14 mouse cellular contexts compared by ENCODE assay signal in the genomic region with DNA sequence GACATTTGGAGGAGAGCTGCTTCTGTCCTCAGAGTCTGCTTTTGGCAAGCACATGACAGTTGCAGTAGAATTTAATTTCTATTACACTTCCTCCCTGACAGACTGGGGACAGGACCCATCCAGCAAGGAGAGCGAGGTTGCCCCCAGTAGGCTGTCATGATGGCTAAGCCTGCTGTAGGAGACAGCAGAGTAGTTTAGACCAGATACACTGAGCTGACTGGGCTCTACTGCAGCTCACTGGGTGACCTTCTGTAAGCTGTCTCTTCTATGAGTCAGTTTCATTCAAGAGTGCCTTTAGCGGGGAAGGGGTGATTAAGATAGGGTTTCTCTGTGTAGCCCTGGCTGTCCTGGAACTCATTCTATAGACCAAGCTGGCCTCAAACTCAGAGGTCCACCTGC. TPM values are rescaled to one million over a fixed set of nuclear protein-coding genes. Genes with fewer than 3 reads are reported as not detected.
A peak's percentile ranks its signal among the peaks of the same experiment; 100 is the strongest.
DNase-seq lines count a peak whose midpoint lies in the region; ATAC-seq and TF ChIP-seq lines count a peak whose summit lies in the region.
"Had no signal": no experiment of that assay in that cellular context is flagged by ENCODE, and none has a peak within 500 bp of the region (broad histone marks: within the 10 kb centered on the region; RNA-seq: fewer than 3 reads in every experiment).

No protein-coding gene starts in this region.

- no peak overlapping the region for H3K4me3 ChIP-seq in heart, adult 2 months
- no peak overlapping the region for H3K4me3 ChIP-seq in lung, embryonic 14.5 days (ENCODE audit: low read depth, low read length)
- H3K4me3 ChIP-seq in lung, adult 2 months (replicated peaks; ENCODE audit: extremely low read depth, low read depth, low read length) = no peak overlapping the region
- no peak overlapping the region for H3K4me3 ChIP-seq in embryonic facial prominence, embryonic 14.5 days (ENCODE audit: low read depth, low read length)
- H3K4me3 ChIP-seq in limb, embryonic 14.5 days (replicated peaks; ENCODE audit: low read length) = no peak overlapping the region
- H3K4me3 ChIP-seq in intestine, embryonic 16.5 days (ENCODE audit: low read length) = no peak overlapping the region
- H3K4me3 ChIP-seq: forebrain, embryonic 13.5 days; limb, embryonic 13.5 days; myocyte had no signal

- H3K9me3 ChIP-seq in lung, embryonic 14.5 days (ENCODE audit: low read depth, low read length) = no peaks in the 10 kb centered on the region
- no peaks in the 10 kb centered on the region for H3K9me3 ChIP-seq in embryonic facial prominence, embryonic 14.5 days (ENCODE audit: control insufficient read depth, low read length)
- H3K9me3 ChIP-seq in limb, embryonic 14.5 days (ENCODE audit: control insufficient read depth, low read length) = no peaks in the 10 kb centered on the region
- H3K9me3 ChIP-seq in intestine, embryonic 16.5 days (ENCODE audit: control insufficient read depth, low read length) = no peaks in the 10 kb centered on the region
- H3K9me3 ChIP-seq: forebrain, embryonic 13.5 days; limb, embryonic 13.5 days had no signal

- TF ChIP-seq EP300 in heart, adult 2 months (IDR thresholded peaks at IDR 0.05; ENCODE audit: insufficient read depth, low read depth, low read length) = no peak

- TF ChIP-seq CTCF in heart, adult 2 months (IDR thresholded peaks at IDR 0.05) = no peak
- TF ChIP-seq CTCF in lung, embryonic 14.5 days (IDR thresholded peaks at IDR 0.05; ENCODE audit: low read depth) = no peak
- no peak for TF ChIP-seq CTCF in lung, adult 2 months (IDR thresholded peaks at IDR 0.05; ENCODE audit: insufficient read depth, low read length)

- no peak overlapping the region for H3K9ac ChIP-seq in heart, adult 2 months (ENCODE audit: low read depth, low read length)
- H3K9ac ChIP-seq in lung, embryonic 14.5 days = no peak overlapping the region
- no peak overlapping the region for H3K9ac ChIP-seq in embryonic facial prominence, embryonic 14.5 days (ENCODE audit: low read depth, low read length)
- no peak overlapping the region for H3K9ac ChIP-seq in limb, embryonic 14.5 days (ENCODE audit: low read depth, low read length, severe bottlenecking)
- no peak overlapping the region for H3K9ac ChIP-seq in intestine, embryonic 16.5 days (ENCODE audit: low read depth, low read length)
- H3K9ac ChIP-seq: forebrain, embryonic 13.5 days; limb, embryonic 13.5 days had no signal

- no peak for ATAC-seq in lung, embryonic 14.5 days (ENCODE audit: insufficient read depth)
- no peak for ATAC-seq in embryonic facial prominence, embryonic 14.5 days (ENCODE audit: low read depth)
- ATAC-seq in limb, embryonic 14.5 days (ENCODE audit: low FRiP score, low read depth) = no peak
- no peak for ATAC-seq in intestine, embryonic 16.5 days
- ATAC-seq: forebrain, embryonic 13.5 days had no signal

- H3K4me2 ChIP-seq in lung, embryonic 14.5 days = no peak overlapping the region
- H3K4me2 ChIP-seq in embryonic facial prominence, embryonic 14.5 days (ENCODE audit: low read depth, low read length) = no peak overlapping the region
- H3K4me2 ChIP-seq in limb, embryonic 14.5 days (replicated peaks; ENCODE audit: low read depth, low read length, severe bottlenecking) = no peak overlapping the region
- H3K4me2 ChIP-seq in intestine, embryonic 16.5 days (ENCODE audit: low read depth, low read length) = no peak overlapping the region
- H3K4me2 ChIP-seq: forebrain, embryonic 13.5 days; limb, embryonic 13.5 days had no signal

- H3K27ac ChIP-seq in heart, adult 2 months = peak overlapping the region; percentile 78
- H3K27ac ChIP-seq in lung, embryonic 14.5 days (ENCODE audit: low read depth) = peak overlapping the region; percentile 38; the same call in 1 of the 2 replicates
- 0 out of 2 replicates have a peak overlapping the region, but pooled peaks have one; percentile 11 for H3K27ac ChIP-seq in embryonic facial prominence, embryonic 14.5 days (replicated peaks; ENCODE audit: low read depth, low read length)
- H3K27ac ChIP-seq in limb, embryonic 14.5 days (replicated peaks; ENCODE audit: low read depth, low read length) = 0 out of 2 replicates have a peak overlapping the region, but pooled peaks have one; percentile 5
- H3K27ac ChIP-seq in intestine, embryonic 16.5 days (ENCODE audit: low read length) = no peak overlapping the region
- H3K27ac ChIP-seq: forebrain, embryonic 13.5 days; limb, embryonic 13.5 days had no signal

- no peaks in the 10 kb centered on the region for H3K27me3 ChIP-seq in heart, adult 2 months (ENCODE audit: control insufficient read depth, insufficient read depth, low read length)
- no peaks in the 10 kb centered on the region for H3K27me3 ChIP-seq in lung, embryonic 14.5 days (ENCODE audit: insufficient read depth, low read length)
- no peaks in the 10 kb centered on the region for H3K27me3 ChIP-seq in embryonic facial prominence, embryonic 14.5 days (replicated peaks; ENCODE audit: control insufficient read depth, insufficient read depth, low read length)
- H3K27me3 ChIP-seq in limb, embryonic 14.5 days (ENCODE audit: control insufficient read depth, insufficient read depth, low read length) = no peaks in the 10 kb centered on the region
- H3K27me3 ChIP-seq in intestine, embryonic 16.5 days (replicated peaks; ENCODE audit: control insufficient read depth, insufficient read depth, low read length) = no peaks in the 10 kb centered on the region
- H3K27me3 ChIP-seq: limb, embryonic 13.5 days had no signal

- intact Hi-C loops in heart, adult 2 months (cut with DNase I) = loop anchor here (2.0 kb wide), 1 partner anchor 46 kb away; no protein-coding TSS in a partner anchor
- intact Hi-C loops in heart, postnatal 25 days (cut with DNase I) = no loop called here

- WGBS in heart, adult 2 months = 66% methylated on average over 2 of the region's 2 CpGs
- WGBS in lung, embryonic 14.5 days = 68% methylated on average over 2 of the region's 2 CpGs
- 83% methylated on average over 2 of the region's 2 CpGs for WGBS in lung, adult 2 months
- WGBS in embryonic facial prominence, embryonic 14.5 days = 65% methylated on average over 2 of the region's 2 CpGs
- 68% methylated on average over 2 of the region's 2 CpGs for WGBS in limb, embryonic 14.5 days
- WGBS in intestine, embryonic 16.5 days = 76% methylated on average over 2 of the region's 2 CpGs

- H3K4me1 ChIP-seq in heart, adult 2 months (ENCODE audit: control insufficient read depth, insufficient read depth, low read length) = peaks cover 53% of the 10 kb centered on the region
- H3K4me1 ChIP-seq in lung, embryonic 14.5 days (ENCODE audit: insufficient read depth) = peaks cover 65% of the 10 kb centered on the region
- H3K4me1 ChIP-seq in lung, adult 2 months (ENCODE audit: control insufficient read depth, insufficient read depth, low read length) = peaks cover 6% of the 10 kb centered on the region
- peaks cover 48% of the 10 kb centered on the region for H3K4me1 ChIP-seq in embryonic facial prominence, embryonic 14.5 days (ENCODE audit: control insufficient read depth, insufficient read depth, low read length)
- peaks cover 42% of the 10 kb centered on the region for H3K4me1 ChIP-seq in limb, embryonic 14.5 days (ENCODE audit: control insufficient read depth, insufficient read depth, low read length)
- H3K4me1 ChIP-seq in intestine, embryonic 16.5 days (ENCODE audit: control insufficient read depth, insufficient read depth, low read length) = peaks cover 32% of the 10 kb centered on the region

- peaks cover 4% of the 10 kb centered on the region; the same call in 1 of the 2 replicates for H3K36me3 ChIP-seq in heart, adult 2 months (ENCODE audit: control insufficient read depth, insufficient read depth, low read length)
- no peaks in the 10 kb centered on the region for H3K36me3 ChIP-seq in lung, embryonic 14.5 days (ENCODE audit: insufficient read depth)
- H3K36me3 ChIP-seq in embryonic facial prominence, embryonic 14.5 days (ENCODE audit: control insufficient read depth, insufficient read depth, low read length) = 0 out of 2 replicates have a peak, but pooled peaks cover 3% of the 10 kb centered on the region
- 0 out of 2 replicates have a peak, but pooled peaks cover 4% of the 10 kb centered on the region for H3K36me3 ChIP-seq in limb, embryonic 14.5 days (ENCODE audit: control insufficient read depth, insufficient read depth, low read length)
- no peaks in the 10 kb centered on the region for H3K36me3 ChIP-seq in intestine, embryonic 16.5 days (ENCODE audit: control insufficient read depth, insufficient read depth, low read length)

- no peak for TF ChIP-seq POLR2A in heart, adult 2 months (IDR thresholded peaks at IDR 0.05; ENCODE audit: insufficient read depth, low read depth, low read length)
- TF ChIP-seq POLR2A in lung, adult 2 months (IDR thresholded peaks at IDR 0.05; ENCODE audit: borderline replicate concordance, extremely low read depth, low read depth, low read length) = no peak
- TF ChIP-seq POLR2A in limb, embryonic 14.5 days (IDR thresholded peaks at IDR 0.05; ENCODE audit: borderline replicate concordance, extremely low read depth, insufficient read depth, insufficient read length) = no peak

- no peak for DNase-seq in heart, adult 2 months
- DNase-seq in heart, postnatal 25 days (ENCODE audit: low spot score) = no peak
- no peak for DNase-seq in lung, embryonic 14.5 days
- no peak for DNase-seq in lung, adult 2 months
- DNase-seq in embryonic facial prominence, embryonic 14.5 days (ENCODE audit: low spot score) = no peak
- no peak for DNase-seq in limb, embryonic 14.5 days (ENCODE audit: low spot score)
- DNase-seq in right cerebral cortex, postnatal 14 days = no peak
- DNase-seq: lung, adult 18-20 months; right cerebral cortex, postnatal 25 days; thymus, postnatal 14 days had no signal

- no peaks in the 10 kb centered on the region for H3K79me2 ChIP-seq in heart, adult 2 months (replicated peaks; ENCODE audit: control insufficient read depth, insufficient read depth, low read length)

RNA-seq across cellular contexts. Expression of gene Umps, which starts 27.7 kb away (rescaled TPM):
- total RNA-seq in heart, adult 2 months (2021) = 1 to 10 TPM; 7.9 to 8.4 TPM
- polyA plus RNA-seq in heart, adult 2 months (2012; rRNA removed) = 3.8 and 5.5 TPM in 2 replicates
- total RNA-seq in heart, postnatal 25 days (2021) = 1 to 10 TPM; 9.0 to 9.2 TPM
- 69.9 and 71.1 TPM in 2 replicates for polyA plus RNA-seq in lung, embryonic 14.5 days (2014; fragmentation: Nextera tagmentation; extraction: Ambion mirVana)
- polyA plus RNA-seq in lung, adult 2 months (2012; rRNA removed) = 4.5 and 4.7 TPM in 2 replicates
- 45.7 and 51.2 TPM in 2 replicates for polyA plus RNA-seq in embryonic facial prominence, embryonic 14.5 days (2014; fragmentation: Nextera tagmentation; extraction: Ambion mirVana)
- 25.8 and 31.7 TPM in 2 replicates for polyA plus RNA-seq in limb, embryonic 14.5 days (2012; rRNA removed)
- 50.6 and 52.6 TPM in 2 replicates for polyA plus RNA-seq in limb, embryonic 14.5 days (2014; fragmentation: Nextera tagmentation; extraction: Ambion mirVana)
- polyA plus RNA-seq in intestine, embryonic 16.5 days (2015; fragmentation: Nextera tagmentation; extraction: Ambion mirVana) = 40.0 and 49.4 TPM in 2 replicates
